ENCODE assay signal across 8 mouse cellular contexts in genomic region chr8:70477269-70477982, GRCm38 (mm10). TPM values are rescaled to one million over a fixed set of nuclear protein-coding genes. Genes with fewer than 3 reads are reported as not detected.
DNase-seq lines count a peak whose midpoint lies in the region; ATAC-seq and TF ChIP-seq lines count a peak whose summit lies in the region.

No protein-coding gene starts in this region.

- WGBS in heart, embryonic 13.5 days: 3% methylated on average over 21 of the region's 21 CpGs
- WGBS in forebrain, postnatal 0 days: 3% methylated on average over 21 of the region's 21 CpGs
- under 1% methylated on average over 21 of the region's 21 CpGs for WGBS in limb, embryonic 10.5 days
- WGBS in midbrain, postnatal 0 days: 6% methylated on average over 21 of the region's 21 CpGs

- intact Hi-C loops in heart, postnatal 25 days (cut with DNase I): no loop called here
- intact Hi-C loops in left cerebral cortex, postnatal 4 days (cut with DNase I): no loop called here

- H3K27me3 ChIP-seq in heart, embryonic 13.5 days (replicated peaks): peaks cover 49% of the 10 kb centered on the region
- no peaks in the 10 kb centered on the region; the same call in 1 of the 2 replicates for H3K27me3 ChIP-seq in forebrain, postnatal 0 days (ENCODE audit: insufficient read depth, low read length)
- H3K27me3 ChIP-seq in limb, embryonic 10.5 days (ENCODE audit: low read depth, poor library complexity, severe bottlenecking): peaks cover 5% of the 10 kb centered on the region; the same call in 1 of the 2 replicates
- no peaks in the 10 kb centered on the region for H3K27me3 ChIP-seq in midbrain, postnatal 0 days (ENCODE audit: insufficient read depth, low read length)

- peak overlapping the region; percentile 94; the same call in 1 of the 2 replicates for H3K9ac ChIP-seq in heart, embryonic 13.5 days
- peak overlapping the region; percentile 87 for H3K9ac ChIP-seq in forebrain, postnatal 0 days
- peak overlapping the region; percentile 81 for H3K9ac ChIP-seq in midbrain, postnatal 0 days (replicated peaks; ENCODE audit: low read length, poor library complexity, severe bottlenecking)

- no peak for TF ChIP-seq CTCF in forebrain, postnatal 0 days (IDR thresholded peaks at IDR 0.05; ENCODE audit: low read depth)
- no peak for TF ChIP-seq CTCF in midbrain, postnatal 0 days (IDR thresholded peaks at IDR 0.05)

- H3K36me3 ChIP-seq in heart, embryonic 13.5 days: 0 out of 2 replicates have a peak, but pooled peaks cover 3% of the 10 kb centered on the region
- H3K36me3 ChIP-seq in forebrain, postnatal 0 days (ENCODE audit: insufficient read depth): no peaks in the 10 kb centered on the region; the same call in 1 of the 2 replicates
- peaks cover 7% of the 10 kb centered on the region for H3K36me3 ChIP-seq in limb, embryonic 10.5 days
- no peaks in the 10 kb centered on the region for H3K36me3 ChIP-seq in midbrain, postnatal 0 days (ENCODE audit: insufficient read depth, low read length)

- peak overlapping the region; percentile 83 for H3K4me3 ChIP-seq in heart, embryonic 13.5 days
- peak overlapping the region; percentile 69 for H3K4me3 ChIP-seq in forebrain, postnatal 0 days (ENCODE audit: low read depth, low read length)
- peak overlapping the region; percentile 83 for H3K4me3 ChIP-seq in limb, embryonic 10.5 days
- peak overlapping the region; percentile 75 for H3K4me3 ChIP-seq in midbrain, postnatal 0 days (ENCODE audit: low read depth, low read length)

- peak overlapping the region; percentile 88 for H3K4me2 ChIP-seq in heart, embryonic 13.5 days
- H3K4me2 ChIP-seq in forebrain, postnatal 0 days (ENCODE audit: low read depth): peak overlapping the region; percentile 64
- peak overlapping the region; percentile 72 for H3K4me2 ChIP-seq in midbrain, postnatal 0 days (ENCODE audit: low read depth, low read length, poor library complexity, severe bottlenecking)

- peaks cover 25% of the 10 kb centered on the region for H3K4me1 ChIP-seq in heart, embryonic 13.5 days
- H3K4me1 ChIP-seq in forebrain, postnatal 0 days (ENCODE audit: insufficient read depth): peaks cover 6% of the 10 kb centered on the region; the same call in 1 of the 2 replicates
- peaks cover 52% of the 10 kb centered on the region for H3K4me1 ChIP-seq in limb, embryonic 10.5 days
- peaks cover 14% of the 10 kb centered on the region; the same call in 1 of the 2 replicates for H3K4me1 ChIP-seq in midbrain, postnatal 0 days (ENCODE audit: insufficient read depth, low read length)

- H3K27ac ChIP-seq in heart, embryonic 13.5 days (replicated peaks): 0 out of 2 replicates have a peak overlapping the region, but pooled peaks have one; percentile 7
- H3K27ac ChIP-seq in forebrain, postnatal 0 days (ENCODE audit: low read depth, low read length): no peak overlapping the region
- H3K27ac ChIP-seq in limb, embryonic 10.5 days: peak overlapping the region; percentile 90
- no peak overlapping the region for H3K27ac ChIP-seq in midbrain, postnatal 0 days (ENCODE audit: low read depth, low read length)

- DNase-seq in heart, postnatal 25 days (ENCODE audit: low spot score): no peak
- DNase-seq in ZHBTc4 (ENCODE audit: low read depth, low spot score): peak; percentile 96
- no peak for DNase-seq in forebrain, postnatal 0 days
- DNase-seq in limb, embryonic 10.5 days (ENCODE audit: low spot score): peak; percentile 82
- DNase-seq in midbrain, postnatal 0 days (ENCODE audit: low spot score): no peak
- DNase-seq in left cerebral cortex, adult 8-10 months (ENCODE audit: low spot score in 2 of 2): no peak
- no peak for DNase-seq in left cerebral cortex, postnatal 4 days

- peak; percentile 30; the same call in 1 of the 2 replicates for ATAC-seq in heart, embryonic 13.5 days (ENCODE audit: extremely low read depth, insufficient number of reproducible peaks, low FRiP score, low TSS enrichment)
- ATAC-seq in forebrain, postnatal 0 days: peak; percentile 2
- ATAC-seq in midbrain, postnatal 0 days (ENCODE audit: low FRiP score): peak; percentile 42

- no peaks in the 10 kb centered on the region for H3K9me3 ChIP-seq in heart, embryonic 13.5 days
- H3K9me3 ChIP-seq in forebrain, postnatal 0 days (ENCODE audit: low read length): no peaks in the 10 kb centered on the region
- H3K9me3 ChIP-seq in limb, embryonic 10.5 days (replicated peaks): no peaks in the 10 kb centered on the region
- H3K9me3 ChIP-seq in midbrain, postnatal 0 days (ENCODE audit: low read length): no peaks in the 10 kb centered on the region

RNA-seq across cellular contexts. Expression of gene Klhl26, which starts 0.7 kb away (rescaled TPM):
- polyA plus RNA-seq in heart, embryonic 13.5 days (2015; fragmentation: Nextera tagmentation; extraction: Ambion mirVana): 11.2 and 12.4 TPM in 2 replicates
- 1 to 10 TPM; 7.6 to 7.7 TPM for total RNA-seq in heart, postnatal 25 days (2021)
- total RNA-seq in forebrain, postnatal 0 days (2014; rRNA removed): 29.9 and 34.8 TPM in 2 replicates
- polyA plus RNA-seq in forebrain, postnatal 0 days (2015; fragmentation: Nextera tagmentation; extraction: Ambion mirVana): 30.8 and 35.3 TPM in 2 replicates
- 24.1 and 29.0 TPM in 2 replicates for polyA plus RNA-seq in limb, embryonic 10.5 days (2016; fragmentation: Nextera tagmentation; extraction: Ambion mirVana)
- total RNA-seq in midbrain, postnatal 0 days (2014; rRNA removed): 48.9 and 51.0 TPM in 2 replicates
- 39.4 TPM in 2 replicates for polyA plus RNA-seq in midbrain, postnatal 0 days (2015; fragmentation: Nextera tagmentation; extraction: Ambion mirVana)
- 10 to 100 TPM; 39.1 to 42.8 (median 40.4) TPM for total RNA-seq in left cerebral cortex, adult 8-10 months (2022)
- total RNA-seq in left cerebral cortex, postnatal 4 days (2021): 10 to 100 TPM; 26.3 to 28.7 TPM

RNA-seq across cellular contexts. Expression of gene Tmem59l, which starts 9.7 kb away (rescaled TPM):
- 0.45 and 0.76 TPM in 2 replicates for polyA plus RNA-seq in heart, embryonic 13.5 days (2015; fragmentation: Nextera tagmentation; extraction: Ambion mirVana)
- not detected for total RNA-seq in heart, postnatal 25 days (2021)
- 96.0 and 115 TPM in 2 replicates for total RNA-seq in forebrain, postnatal 0 days (2014; rRNA removed)
- polyA plus RNA-seq in forebrain, postnatal 0 days (2015; fragmentation: Nextera tagmentation; extraction: Ambion mirVana): 147 and 150 TPM in 2 replicates
- polyA plus RNA-seq in limb, embryonic 10.5 days (2016; fragmentation: Nextera tagmentation; extraction: Ambion mirVana): 22.4 and 23.7 TPM in 2 replicates
- total RNA-seq in midbrain, postnatal 0 days (2014; rRNA removed): 168 and 206 TPM in 2 replicates
- 203 and 226 TPM in 2 replicates for polyA plus RNA-seq in midbrain, postnatal 0 days (2015; fragmentation: Nextera tagmentation; extraction: Ambion mirVana)
- total RNA-seq in left cerebral cortex, adult 8-10 months (2022): 100 to 1,000 TPM; 271 to 280 (median 273) TPM
- total RNA-seq in left cerebral cortex, postnatal 4 days (2021): 10 to 100 TPM; 65.7 to 80.3 TPM

RNA-seq across cellular contexts. Expression of gene Crlf1, which starts 15.5 kb away (rescaled TPM):
- 3.7 and 5.5 TPM in 2 replicates for polyA plus RNA-seq in heart, embryonic 13.5 days (2015; fragmentation: Nextera tagmentation; extraction: Ambion mirVana)
- total RNA-seq in heart, postnatal 25 days (2021): under 1 TPM; 0.34 to 0.81 TPM
- 6.5 and 20.9 TPM in 2 replicates for total RNA-seq in forebrain, postnatal 0 days (2014; rRNA removed)
- polyA plus RNA-seq in forebrain, postnatal 0 days (2015; fragmentation: Nextera tagmentation; extraction: Ambion mirVana): 24.6 and 34.5 TPM in 2 replicates
- 79.8 and 126 TPM in 2 replicates for polyA plus RNA-seq in limb, embryonic 10.5 days (2016; fragmentation: Nextera tagmentation; extraction: Ambion mirVana)
- 4.1 and 4.3 TPM in 2 replicates for total RNA-seq in midbrain, postnatal 0 days (2014; rRNA removed)
- 9.4 and 10.9 TPM in 2 replicates for polyA plus RNA-seq in midbrain, postnatal 0 days (2015; fragmentation: Nextera tagmentation; extraction: Ambion mirVana)
- 1 to 10 TPM in 2 of 4 experiments, under 1 TPM in 2; 0.94 to 1.6 (median 1.2) TPM for total RNA-seq in left cerebral cortex, adult 8-10 months (2022)
- 10 to 100 TPM; 22.3 to 32.3 TPM for total RNA-seq in left cerebral cortex, postnatal 4 days (2021)

RNA-seq across cellular contexts. Expression of gene Rex1bd, which starts 29.1 kb away (rescaled TPM):
- polyA plus RNA-seq in heart, embryonic 13.5 days (2015; fragmentation: Nextera tagmentation; extraction: Ambion mirVana): 116 and 125 TPM in 2 replicates
- 100 to 1,000 TPM; 102 TPM for total RNA-seq in heart, postnatal 25 days (2021)
- 130 and 148 TPM in 2 replicates for total RNA-seq in forebrain, postnatal 0 days (2014; rRNA removed)
- polyA plus RNA-seq in forebrain, postnatal 0 days (2015; fragmentation: Nextera tagmentation; extraction: Ambion mirVana): 200 and 247 TPM in 2 replicates
- 126 and 143 TPM in 2 replicates for polyA plus RNA-seq in limb, embryonic 10.5 days (2016; fragmentation: Nextera tagmentation; extraction: Ambion mirVana)
- 118 and 121 TPM in 2 replicates for total RNA-seq in midbrain, postnatal 0 days (2014; rRNA removed)
- polyA plus RNA-seq in midbrain, postnatal 0 days (2015; fragmentation: Nextera tagmentation; extraction: Ambion mirVana): 198 and 212 TPM in 2 replicates
- 100 to 1,000 TPM; 103 to 117 (median 109) TPM for total RNA-seq in left cerebral cortex, adult 8-10 months (2022)
- total RNA-seq in left cerebral cortex, postnatal 4 days (2021): 100 to 1,000 TPM; 109 to 116 TPM

RNA-seq across cellular contexts. Expression of gene Uba52, which starts 33.2 kb away (rescaled TPM):
- 842 and 891 TPM in 2 replicates for polyA plus RNA-seq in heart, embryonic 13.5 days (2015; fragmentation: Nextera tagmentation; extraction: Ambion mirVana)
- total RNA-seq in heart, postnatal 25 days (2021): 1,000 to 10,000 TPM; 1,533 to 1,573 TPM
- 459 and 595 TPM in 2 replicates for total RNA-seq in forebrain, postnatal 0 days (2014; rRNA removed)
- 808 and 1,035 TPM in 2 replicates for polyA plus RNA-seq in forebrain, postnatal 0 days (2015; fragmentation: Nextera tagmentation; extraction: Ambion mirVana)
- polyA plus RNA-seq in limb, embryonic 10.5 days (2016; fragmentation: Nextera tagmentation; extraction: Ambion mirVana): 877 and 996 TPM in 2 replicates
- total RNA-seq in midbrain, postnatal 0 days (2014; rRNA removed): 357 and 402 TPM in 2 replicates
- polyA plus RNA-seq in midbrain, postnatal 0 days (2015; fragmentation: Nextera tagmentation; extraction: Ambion mirVana): 721 and 736 TPM in 2 replicates
- total RNA-seq in left cerebral cortex, adult 8-10 months (2022): 1,000 to 10,000 TPM in 1 of 4 experiments, 100 to 1,000 TPM in 3; 847 to 1,003 (median 930) TPM
- total RNA-seq in left cerebral cortex, postnatal 4 days (2021): 1,000 to 10,000 TPM; 1,115 to 1,131 TPM

Comparison
In these comparisons a context has a peak if more than half of its experiments do, and no peak if none do; other contexts are left out.
1. H3K27ac ChIP-seq: peak in heart, embryonic 13.5 days (single experiment) and limb, embryonic 10.5 days (single experiment); none in forebrain, postnatal 0 days (single experiment) and midbrain, postnatal 0 days (single experiment).
2. DNase-seq: peak in ZHBTc4 (single experiment) and limb, embryonic 10.5 days (single experiment); none in heart, postnatal 25 days (single experiment), forebrain, postnatal 0 days (single experiment), midbrain, postnatal 0 days (single experiment), left cerebral cortex, adult 8-10 months (0 of 2) and left cerebral cortex, postnatal 4 days (single experiment).
3. RNA of gene Tmem59l, which starts 9.7 kb away (total RNA-seq): 271 to 280 TPM in left cerebral cortex, adult 8-10 months, 168 to 206 TPM in midbrain, postnatal 0 days, 96.0 to 115 TPM in forebrain, postnatal 0 days and 65.7 to 80.3 TPM in left cerebral cortex, postnatal 4 days; not detected in heart, postnatal 25 days; every median in the first group is over 10 times any median in the second.
4. Peak in every context shown above with its lines, with median percentiles within 50 percentile points of each other: ATAC-seq, H3K4me2 ChIP-seq, H3K4me3 ChIP-seq and H3K9ac ChIP-seq.